Mouse (Mus musculus) kidney, postnatal 14 days (tissue): ENCODE data around the gene Bsg.
"Not testable (repeated sequence)": the region's sequence is repeated elsewhere in the genome, so short reads cannot be mapped to it uniquely, and the experiment has no call there.

ENCODE experiments used
- DNase-seq: peaks from one replicate; pipeline ENCODE4 v3.0.0; 2022; ENCODE audit warnings: mixed read lengths

The Bsg gene

GRCm38 (mm10) chr10:79738259-79738658 lies 34.0 kb downstream of the Bsg start:
- DNase-seq, result no peak

- DNase-seq, result no peak
Observed at GRCm38 (mm10) chr10:79739234-79739633, 34.9 kb downstream of the Bsg start.

- DNase-seq, result no peak
Observed at GRCm38 (mm10) chr10:79740863-79741262, 36.6 kb downstream of the Bsg start.

DNA sequence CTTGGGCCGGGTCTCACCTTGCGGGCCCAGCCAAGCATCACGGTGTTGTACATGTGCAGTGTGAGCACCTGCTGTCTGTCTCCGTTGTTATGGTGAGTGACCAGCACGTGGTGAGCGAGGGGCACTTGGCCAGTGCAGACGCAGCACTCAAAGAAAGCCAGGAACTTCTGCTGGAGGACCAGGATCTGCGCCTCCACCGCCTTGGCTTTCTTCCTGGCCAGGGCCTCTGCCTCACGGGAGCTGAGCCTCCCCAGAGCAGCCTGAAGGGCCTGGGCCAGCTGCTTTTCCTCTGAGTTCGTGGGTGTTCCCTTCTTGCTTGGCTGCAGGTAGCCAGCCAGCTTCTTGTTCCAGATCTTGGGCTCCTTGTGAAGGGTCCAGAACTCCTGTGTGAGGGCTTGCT lies 38.9 kb downstream of the Bsg start:
- no peak for DNase-seq

- no peak for DNase-seq
Observed at GRCm38 (mm10) chr10:79743650-79744365, 39.5 kb downstream of the Bsg start.

- peak; percentile 37 for DNase-seq
Observed at GRCm38 (mm10) chr10:79745411-79745810, 41.1 kb downstream of the Bsg start.

DNA sequence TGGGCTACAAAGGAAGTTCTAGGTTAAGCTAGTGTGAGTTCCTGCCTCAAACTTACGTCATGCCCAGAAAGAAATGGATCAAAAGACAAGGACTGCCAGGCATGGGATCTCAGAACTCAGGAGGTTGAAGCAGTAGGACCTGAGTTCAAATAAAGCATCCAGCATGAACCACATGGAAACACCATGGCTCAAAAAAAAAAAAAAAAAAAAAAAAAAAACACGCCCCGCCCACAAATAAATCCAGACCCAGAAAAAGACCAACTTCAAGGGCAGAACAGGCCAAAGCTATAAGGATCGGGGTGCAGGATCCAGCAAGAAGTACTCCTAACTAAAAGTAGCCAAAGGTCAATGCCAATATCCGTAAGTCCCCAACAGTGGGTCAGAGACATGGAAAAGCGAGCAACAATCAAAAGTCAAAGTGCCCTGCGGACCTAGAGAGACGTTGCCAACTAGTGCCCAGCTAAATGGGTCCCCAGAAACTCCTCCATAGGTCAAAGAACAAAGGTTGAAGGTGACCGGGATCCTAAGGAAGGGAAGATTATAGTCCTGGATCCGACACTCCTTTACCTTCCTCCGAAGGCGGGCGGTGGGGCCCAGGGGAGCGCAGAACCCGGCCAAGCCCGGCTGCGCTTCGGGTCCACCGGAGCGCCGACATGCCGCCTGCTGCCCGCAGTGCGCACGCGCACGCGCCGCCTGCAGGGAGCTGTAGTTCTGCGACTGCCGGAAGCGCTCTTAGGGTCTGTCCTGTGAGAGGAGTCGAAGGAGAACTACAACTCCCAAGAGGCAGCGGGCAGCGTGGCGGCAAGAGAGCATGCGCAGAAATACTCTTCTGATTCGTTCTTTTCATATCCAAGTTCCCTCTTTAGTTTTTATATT lies 41.8 kb downstream of the Bsg start, which contains the start of gene Polrmt:
Gene Polrmt (minus strand): TSS at position 684 of the 876 bp plus-strand sequence.
- peak; percentile 98 for DNase-seq

DNA sequence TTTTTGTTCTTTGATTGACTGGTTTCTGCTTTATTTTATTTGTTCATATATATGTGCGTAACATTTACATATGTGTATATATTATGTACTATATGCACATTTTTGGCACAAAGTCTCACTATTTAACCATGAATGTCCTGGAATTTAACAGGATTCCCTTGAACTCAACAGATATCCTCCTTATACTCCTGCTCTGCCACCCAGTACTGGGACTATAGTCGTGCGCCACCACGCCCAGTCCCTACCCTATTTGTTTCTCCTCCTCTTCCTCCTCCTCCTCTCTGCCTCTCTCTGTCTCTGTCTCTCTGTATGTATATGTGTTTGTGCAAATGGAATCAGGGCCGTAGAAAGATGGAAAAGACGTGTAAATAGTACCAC lies 42.5 kb downstream of the Bsg start:
- DNase-seq, result no peak

DNA sequence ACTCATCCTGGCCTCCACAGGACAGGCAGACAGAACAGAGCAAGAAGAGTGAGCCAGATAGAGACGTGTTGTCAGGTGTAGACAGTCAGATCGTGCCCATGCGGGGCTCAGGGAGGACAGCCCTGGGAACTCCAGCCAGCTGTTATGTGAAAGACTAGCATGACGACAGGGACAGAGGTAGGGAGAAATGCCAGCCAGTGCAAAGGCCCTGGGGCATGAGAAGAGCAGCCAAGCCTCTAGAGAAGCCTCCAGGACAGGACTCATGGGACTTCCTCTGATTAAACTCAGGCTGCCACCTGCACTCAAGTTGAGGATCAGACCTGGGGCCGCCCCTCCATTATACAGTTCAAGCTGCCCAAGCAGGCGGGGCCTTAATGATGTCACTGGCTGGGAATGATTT lies 44.2 kb downstream of the Bsg start:
- no peak for DNase-seq

DNA sequence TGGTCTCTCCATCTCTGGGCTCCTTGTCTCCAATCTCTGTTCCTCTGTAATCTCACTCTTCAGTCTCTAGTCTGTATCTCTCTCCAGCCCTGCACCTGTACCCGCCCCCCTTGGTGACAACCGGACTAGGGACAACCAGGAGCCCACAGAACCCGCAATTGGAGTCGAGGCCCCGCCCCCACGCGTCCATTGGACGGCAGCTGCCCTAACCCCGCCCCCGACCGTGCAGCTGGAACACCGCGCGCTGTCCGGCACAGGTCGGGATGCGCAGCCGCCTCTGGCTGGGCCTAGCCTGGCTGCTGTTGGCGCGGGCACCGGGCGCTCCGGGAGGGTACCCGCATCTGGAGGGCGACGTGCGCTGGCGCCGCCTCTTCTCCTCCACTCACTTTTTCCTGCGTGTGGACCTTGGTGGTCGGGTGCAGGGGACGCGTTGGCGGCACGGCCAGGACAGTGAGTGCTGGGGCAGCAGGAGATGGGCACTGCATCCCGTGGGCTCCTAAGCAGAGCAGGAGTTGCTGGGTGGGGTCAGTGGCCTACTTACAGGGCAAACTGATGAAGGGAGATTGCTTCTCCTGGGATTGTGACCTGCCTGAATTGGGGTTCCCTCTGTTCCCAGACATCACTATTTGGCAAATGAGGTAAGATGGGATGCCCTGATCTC lies 50.7 kb downstream of the Bsg start, which contains the start of gene Fgf22:
Gene Fgf22 (plus strand): TSS at position 221 of the 661 bp plus-strand sequence.
- peak; percentile 88 for DNase-seq

DNA sequence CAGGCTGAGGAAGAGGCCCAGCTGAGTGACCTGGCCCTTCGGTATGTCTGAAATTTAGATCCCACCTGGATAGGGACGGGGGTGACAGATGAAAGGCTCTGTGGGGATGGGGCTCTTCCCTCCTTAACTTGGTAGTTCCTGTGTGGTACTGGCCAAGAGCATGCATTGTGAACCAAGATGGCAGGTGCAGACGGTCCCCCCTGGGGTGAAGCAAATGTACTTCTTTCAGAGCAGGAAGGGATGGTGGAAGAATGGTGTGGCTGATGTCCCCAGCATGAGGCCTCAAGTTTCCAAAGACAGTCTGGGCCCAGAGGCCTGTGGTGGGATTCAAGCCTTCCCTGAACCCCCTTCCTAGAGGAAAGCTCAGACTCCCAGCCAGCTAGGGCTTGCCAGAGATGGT lies 51.6 kb downstream of the Bsg start:
- DNase-seq, result no peak

DNA sequence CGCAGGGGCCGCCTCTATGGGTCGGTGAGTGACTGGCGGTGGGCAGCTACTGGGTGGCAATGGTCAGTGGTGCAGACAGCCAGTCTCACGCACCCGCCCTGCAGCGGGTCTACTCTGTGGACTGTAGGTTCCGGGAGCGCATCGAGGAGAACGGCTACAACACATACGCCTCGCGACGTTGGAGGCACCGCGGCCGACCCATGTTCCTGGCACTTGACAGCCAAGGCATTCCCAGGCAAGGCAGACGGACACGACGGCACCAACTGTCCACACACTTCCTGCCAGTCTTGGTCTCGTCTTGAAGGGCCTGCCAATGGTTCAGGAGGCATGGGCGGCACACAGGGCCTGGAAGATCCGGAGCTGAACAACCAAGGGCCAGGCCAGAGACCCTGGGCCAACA lies 52.4 kb downstream of the Bsg start:
- no peak for DNase-seq

- DNase-seq, result not testable (repeated sequence)
Observed at GRCm38 (mm10) chr10:79759675-79760074, 55.4 kb downstream of the Bsg start.

DNA sequence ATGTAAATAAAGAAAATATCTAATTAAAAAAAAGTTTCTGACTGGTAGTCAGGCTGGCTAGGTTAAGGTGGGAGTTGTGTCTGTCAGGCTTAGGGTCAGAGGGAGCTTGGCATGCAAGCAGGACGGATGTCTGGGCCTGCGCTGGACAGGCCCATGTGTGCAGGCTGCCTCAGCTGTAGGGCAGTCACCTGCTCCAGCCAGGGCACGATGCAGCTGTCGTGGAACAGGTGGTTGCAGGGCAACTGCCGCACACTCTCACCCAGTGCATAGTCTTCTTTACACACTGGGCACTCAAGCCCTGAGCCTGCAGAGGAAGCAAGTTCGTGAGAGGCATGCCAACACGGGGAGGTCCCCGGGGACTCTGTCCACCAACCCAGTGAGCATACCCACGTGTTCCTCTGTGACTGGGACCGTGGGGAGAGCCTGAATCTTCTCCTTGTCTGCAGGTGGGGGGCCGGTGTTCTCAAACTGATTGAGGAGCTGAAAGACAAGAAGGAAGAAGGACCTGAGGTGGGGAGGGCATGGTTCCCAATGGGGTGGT lies 56.4 kb downstream of the Bsg start:
- DNase-seq, result no peak
